Mouse (Mus musculus) forebrain, embryonic 16.5 days (tissue): ENCODE data around the gene Tmem52b. TPM values are rescaled to one million over a fixed set of nuclear protein-coding genes. Genes with fewer than 3 reads are reported as not detected.

Source experiments
- polyA plus RNA-seq: library from polyadenylated mRNA; unstranded; fragments of >200 nt; fragmentation: Nextera tagmentation; extraction: Ambion mirVana; gene quantifications from 2 replicates; pipeline ENCODE4 v1.2.1, GENCODE M21; 2015

Gene Tmem52b
- polyA plus RNA-seq, 1 experiment from 2014 or later: not detected

Other genes starting within 250 kb of the Tmem52b start
- gene Cd69, start 237.1 kb upstream of the Tmem52b start, polyA plus RNA-seq: not detected in 2 replicates
- not detected in 2 replicates for gene 4922502D21Rik, start 180.8 kb upstream of the Tmem52b start, polyA plus RNA-seq
- gene Clec12a, start 169.9 kb upstream of the Tmem52b start, polyA plus RNA-seq: 0.18 and 0.27 TPM in 2 replicates
- gene Clec12b, start 126.7 kb upstream of the Tmem52b start, polyA plus RNA-seq: not detected in 2 replicates
- 0.86 and 1.2 TPM in 2 replicates for gene Clec1b, start 115.3 kb upstream of the Tmem52b start, polyA plus RNA-seq
- gene Clec9a, start 103.7 kb upstream of the Tmem52b start, polyA plus RNA-seq: 0.19 TPM in 1 of 2 replicates, not detected in the other
- gene Clec1a, start 60.6 kb upstream of the Tmem52b start, polyA plus RNA-seq: 0.80 and 0.84 TPM in 2 replicates
- gene Olr1, start 5.4 kb upstream of the Tmem52b start, polyA plus RNA-seq: not detected in 2 replicates
- gene Gabarapl1, start 20.6 kb downstream of the Tmem52b start, polyA plus RNA-seq: 203 and 217 TPM in 2 replicates
- not detected in 2 replicates for gene Klre1, start 65.3 kb downstream of the Tmem52b start, polyA plus RNA-seq
- gene Klrd1, start 79.2 kb downstream of the Tmem52b start, polyA plus RNA-seq: not detected in 2 replicates
- 0.25 TPM in 1 of 2 replicates, not detected in the other for gene Klrk1, start 111.3 kb downstream of the Tmem52b start, polyA plus RNA-seq
- gene Klrc3, start 130.8 kb downstream of the Tmem52b start, polyA plus RNA-seq: not detected in 2 replicates
- not detected in 2 replicates for gene Klrc2, start 148.1 kb downstream of the Tmem52b start, polyA plus RNA-seq
- gene Klrc1, start 166.4 kb downstream of the Tmem52b start, polyA plus RNA-seq: not detected in 2 replicates
- not detected in 2 replicates for gene Klri1, start 204.6 kb downstream of the Tmem52b start, polyA plus RNA-seq
- not detected in 2 replicates for gene Klri2, start 227.9 kb downstream of the Tmem52b start, polyA plus RNA-seq